Mouse (Mus musculus): ENCODE measurements around the gene S1pr4.

The S1pr4 gene

DNA sequence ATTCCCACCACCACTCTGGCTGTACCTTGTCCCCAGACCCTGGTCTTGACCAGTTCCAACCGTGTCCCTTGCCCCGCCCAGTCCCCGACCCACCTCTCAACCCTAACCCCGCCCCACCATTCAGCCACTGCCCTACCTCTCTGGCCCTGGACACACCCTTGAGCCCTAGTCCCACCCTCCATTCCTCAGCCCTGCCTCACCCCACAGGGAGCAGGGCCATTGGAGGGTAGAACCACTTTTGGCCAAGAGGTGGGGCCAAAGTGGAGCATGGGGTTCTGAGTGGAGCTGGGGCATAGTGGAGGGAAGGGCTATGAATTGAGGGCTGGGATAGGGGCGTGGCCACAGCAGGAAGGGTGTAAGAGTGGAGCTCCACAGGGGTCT lies 34.7 kb downstream of the S1pr4 start:
- DNase-seq (ENCODE audit: low spot score in 2 of 2) = no peak

DNA sequence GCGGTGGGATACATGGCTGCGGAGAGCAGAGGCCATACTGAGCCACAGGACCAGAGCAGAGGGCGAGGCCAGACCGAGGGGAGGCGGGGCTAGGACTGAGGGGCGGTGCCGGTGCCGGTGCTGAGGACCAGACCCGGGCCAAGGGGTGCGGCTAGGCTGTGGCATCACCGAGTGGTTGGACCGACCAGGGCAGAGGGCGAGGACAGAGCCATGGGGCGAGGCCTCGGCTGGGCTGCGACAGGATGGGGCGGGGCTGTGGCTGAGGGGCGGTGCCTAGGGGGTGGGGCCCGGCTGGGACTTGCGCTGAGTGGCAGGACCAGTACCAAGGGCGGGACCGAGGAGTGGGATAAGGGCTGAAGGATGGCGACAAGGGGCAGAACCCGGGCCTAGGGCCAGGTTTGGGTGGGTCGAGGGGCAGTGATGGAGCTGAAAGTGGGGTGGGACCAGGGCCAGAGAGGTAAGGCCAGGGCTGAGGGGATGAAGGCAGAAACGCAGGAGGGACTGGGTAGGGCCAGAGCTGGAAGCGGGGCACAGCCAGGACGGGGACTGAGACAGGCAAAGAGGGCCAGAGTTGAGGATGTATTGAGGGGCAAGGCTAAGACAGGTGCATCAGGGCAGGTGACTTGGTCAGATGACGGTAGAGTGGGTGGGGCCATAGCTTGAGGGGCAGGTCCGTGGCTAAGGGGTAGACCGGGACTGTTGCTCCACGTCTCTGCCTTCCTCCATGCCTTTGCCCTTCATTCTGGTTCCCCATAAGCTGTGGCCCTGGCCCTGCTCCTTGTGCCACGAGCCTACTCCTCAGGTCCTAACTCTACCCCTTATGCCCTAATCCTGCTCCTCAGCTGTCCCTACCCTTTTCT lies 35.3 kb downstream of the S1pr4 start:
- DNase-seq (ENCODE audit: low spot score in 2 of 2) = peak in 1 of 2 experiments; percentile 27

DNA sequence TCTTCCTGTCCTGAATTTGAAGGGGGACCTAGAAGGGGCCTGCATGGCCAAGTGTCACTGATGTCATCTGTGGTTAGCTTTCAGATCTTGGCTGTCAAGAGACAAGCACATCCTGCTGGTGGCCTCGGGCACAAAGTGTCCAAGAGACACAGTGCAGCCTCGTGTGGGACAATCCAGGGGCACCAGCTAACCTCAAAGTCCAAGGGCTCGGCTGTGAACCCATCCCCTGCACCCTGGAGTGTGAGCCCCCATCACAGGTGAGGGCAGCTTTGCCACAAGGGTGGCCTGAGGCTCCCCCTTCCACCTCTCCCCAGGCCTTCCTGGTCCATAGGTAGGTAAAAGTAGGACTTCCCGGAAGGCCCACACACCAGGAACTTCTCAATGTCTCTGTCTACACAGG lies 36.4 kb downstream of the S1pr4 start:
- DNase-seq (ENCODE audit: low spot score in 2 of 2) = no peak

DNA sequence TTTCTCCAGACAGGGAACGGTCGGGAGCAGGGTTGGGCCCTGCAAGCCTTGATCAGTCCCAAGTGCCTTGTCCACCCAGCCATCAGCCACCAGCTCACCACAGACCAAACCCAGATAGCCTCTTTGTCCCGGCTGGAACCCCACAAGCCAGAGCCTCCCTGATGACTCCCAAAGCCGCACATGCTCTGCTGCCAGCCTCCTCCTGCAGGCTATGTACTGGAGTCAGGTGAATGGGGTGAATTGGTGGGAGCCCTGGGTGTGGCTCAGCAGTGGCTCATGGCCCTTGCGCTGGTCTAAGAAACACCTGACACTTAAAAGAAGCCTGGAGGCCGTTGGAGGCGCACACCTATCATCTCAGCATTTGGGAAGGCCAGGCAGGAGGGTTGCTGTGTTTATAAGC lies 37.0 kb downstream of the S1pr4 start:
- DNase-seq (ENCODE audit: low spot score in 2 of 2) = no peak

DNA sequence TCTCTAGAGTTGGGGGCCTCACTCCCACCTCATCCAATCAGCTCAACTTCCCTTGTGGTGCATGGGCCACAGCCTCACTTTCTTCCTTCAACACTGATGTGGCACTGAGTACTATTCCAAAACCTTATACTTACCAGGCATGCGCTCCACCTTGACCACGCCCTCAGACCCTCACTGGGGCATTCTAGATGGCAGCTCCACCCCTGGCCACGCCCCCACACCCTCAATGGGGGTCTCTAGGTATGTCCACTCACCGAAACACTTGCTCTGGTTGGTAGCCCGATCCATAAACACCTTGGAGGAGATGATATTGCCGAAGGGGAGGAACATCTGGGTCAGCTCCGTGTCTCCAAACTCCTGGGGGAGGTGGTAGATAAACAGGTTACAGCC lies 37.5 kb downstream of the S1pr4 start:
- DNase-seq (ENCODE audit: low spot score in 2 of 2) = no peak

DNA sequence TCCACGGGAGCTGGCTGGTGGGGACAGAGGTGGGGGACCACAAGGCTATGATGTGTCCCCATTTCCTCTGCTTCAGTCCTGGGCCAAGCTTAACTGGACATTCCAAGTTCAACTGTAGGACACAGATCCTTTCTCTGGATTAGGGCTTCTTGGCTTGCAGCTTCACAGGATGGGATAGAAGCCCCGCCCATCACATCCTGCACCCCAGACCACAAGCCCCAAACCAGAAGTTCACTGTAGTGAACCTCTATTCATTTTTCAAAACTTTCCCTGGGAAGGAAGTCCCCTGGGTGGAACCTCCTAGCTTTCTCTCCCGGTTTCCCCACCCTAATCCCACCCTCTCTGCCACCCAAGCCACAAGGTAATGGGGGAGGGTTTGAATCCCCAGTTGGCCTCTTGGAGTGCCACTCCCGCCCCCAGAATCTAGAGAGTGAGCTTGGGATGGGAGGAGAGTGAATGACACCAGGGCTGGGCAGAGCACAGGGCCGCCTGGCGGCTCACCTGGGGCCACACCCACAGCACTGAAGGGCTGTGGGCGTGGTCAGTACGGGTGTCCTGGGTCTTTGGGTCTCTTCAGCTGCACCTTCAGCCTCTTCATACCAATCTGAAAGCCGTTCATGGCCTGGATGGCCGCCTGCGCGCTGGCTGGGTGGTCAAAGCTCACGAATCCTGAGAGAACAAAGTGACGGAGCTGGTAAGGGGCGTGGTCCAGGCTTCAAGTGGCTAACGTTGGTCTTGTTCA lies 38.1 kb downstream of the S1pr4 start:
- no peak for DNase-seq (ENCODE audit: low spot score in 2 of 2)

DNA sequence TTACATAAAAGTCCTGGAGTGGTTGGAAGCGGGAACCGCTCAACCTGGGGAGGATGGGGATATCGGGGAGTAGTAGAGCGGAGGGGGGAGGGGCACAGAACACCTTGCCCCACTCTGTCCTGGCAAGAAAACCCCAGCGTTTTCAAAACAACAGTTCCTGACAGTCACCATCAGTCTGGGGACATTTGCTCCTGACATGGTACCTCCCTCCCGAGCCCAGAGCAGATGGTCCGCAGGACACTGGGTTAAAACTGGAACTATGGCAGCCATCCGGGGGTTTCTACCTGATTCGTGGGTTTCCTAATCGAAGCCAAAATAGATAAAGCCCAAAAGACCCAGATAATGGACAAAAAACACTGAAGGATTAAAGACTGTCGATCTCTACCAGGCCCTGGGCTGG lies 39.0 kb downstream of the S1pr4 start:
- DNase-seq (ENCODE audit: low spot score in 2 of 2) = no peak

DNA sequence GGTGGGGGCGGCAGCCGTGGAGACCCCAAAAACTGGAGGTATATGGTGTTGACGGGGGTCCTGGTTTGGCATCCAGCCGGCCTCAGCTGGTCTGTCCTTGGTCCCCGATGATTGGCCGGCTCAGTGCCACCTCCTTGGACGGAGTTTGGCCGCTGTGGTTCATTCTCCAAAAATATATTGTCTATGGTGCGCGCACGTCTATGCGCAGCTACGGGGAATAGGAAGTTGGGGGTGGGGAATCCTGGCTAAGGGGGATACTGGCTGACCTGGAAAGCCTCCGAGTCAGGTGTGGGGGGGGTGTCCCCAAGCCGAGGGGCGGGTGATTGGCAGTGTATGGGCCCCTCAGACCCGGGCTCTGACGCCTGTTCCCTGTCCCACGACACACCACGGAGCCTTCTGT lies 39.5 kb downstream of the S1pr4 start:
- DNase-seq (ENCODE audit: low spot score in 2 of 2) = no peak

DNA sequence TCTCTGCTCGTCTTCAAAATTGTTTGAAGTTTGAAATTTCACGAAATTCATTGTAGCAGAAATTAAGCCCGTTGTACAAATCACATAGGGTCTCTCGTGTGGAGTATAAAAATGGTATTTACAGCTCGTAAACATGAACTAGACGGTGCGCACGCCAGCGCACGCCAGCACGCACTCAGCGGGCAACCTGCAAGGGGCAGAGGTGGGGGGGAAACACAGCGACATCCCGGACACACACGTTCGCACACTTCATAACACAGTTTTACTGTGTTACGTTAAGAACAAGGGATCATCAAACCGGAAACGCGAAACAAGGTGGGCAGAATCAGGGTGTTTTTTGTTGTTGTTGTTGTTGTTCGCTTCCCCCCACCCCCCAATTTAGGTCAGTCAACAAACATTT lies 40.5 kb downstream of the S1pr4 start:
- no peak for DNase-seq (ENCODE audit: low spot score in 2 of 2)

DNA sequence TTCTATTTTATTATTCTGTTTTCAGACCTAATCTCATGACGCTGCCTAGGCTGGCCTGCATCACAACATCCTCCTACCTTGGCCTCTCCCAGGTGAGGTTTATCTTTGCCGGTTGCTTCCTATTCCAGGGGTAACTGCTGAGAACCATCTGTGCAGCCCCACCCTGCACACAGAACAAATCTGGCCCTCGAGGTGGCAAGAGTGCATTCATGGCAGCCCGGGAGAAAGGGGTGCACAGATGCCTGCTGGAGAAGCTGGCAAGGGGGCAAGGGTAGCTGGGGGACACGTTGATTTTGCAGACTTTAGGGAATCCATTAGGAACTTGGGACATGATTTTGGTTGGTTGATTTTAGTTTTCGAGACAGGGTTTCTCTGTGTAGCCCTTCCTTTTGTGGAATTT lies 41.7 kb downstream of the S1pr4 start:
- DNase-seq (ENCODE audit: low spot score in 2 of 2) = no peak

DNA sequence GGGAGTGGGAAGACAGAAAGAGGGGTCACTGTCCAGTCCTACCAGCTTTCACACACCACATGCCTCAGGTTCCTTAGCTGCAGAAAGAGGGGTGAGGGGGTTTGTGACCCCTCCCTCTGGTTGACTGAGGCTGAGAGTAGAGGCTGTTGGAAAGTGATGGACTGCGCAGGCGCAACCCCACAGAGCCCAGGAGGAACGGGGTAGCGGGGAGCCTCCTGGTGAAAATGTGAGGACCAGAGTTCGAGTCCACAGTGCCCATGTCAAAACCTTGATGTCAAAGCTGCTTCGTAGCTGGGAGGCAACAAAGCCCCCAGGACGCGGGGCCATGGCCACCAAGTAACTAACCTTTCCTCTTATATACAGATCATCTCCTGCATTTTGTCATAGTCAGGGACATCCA lies 42.3 kb downstream of the S1pr4 start:
- no peak for DNase-seq (ENCODE audit: low spot score in 2 of 2)

DNA sequence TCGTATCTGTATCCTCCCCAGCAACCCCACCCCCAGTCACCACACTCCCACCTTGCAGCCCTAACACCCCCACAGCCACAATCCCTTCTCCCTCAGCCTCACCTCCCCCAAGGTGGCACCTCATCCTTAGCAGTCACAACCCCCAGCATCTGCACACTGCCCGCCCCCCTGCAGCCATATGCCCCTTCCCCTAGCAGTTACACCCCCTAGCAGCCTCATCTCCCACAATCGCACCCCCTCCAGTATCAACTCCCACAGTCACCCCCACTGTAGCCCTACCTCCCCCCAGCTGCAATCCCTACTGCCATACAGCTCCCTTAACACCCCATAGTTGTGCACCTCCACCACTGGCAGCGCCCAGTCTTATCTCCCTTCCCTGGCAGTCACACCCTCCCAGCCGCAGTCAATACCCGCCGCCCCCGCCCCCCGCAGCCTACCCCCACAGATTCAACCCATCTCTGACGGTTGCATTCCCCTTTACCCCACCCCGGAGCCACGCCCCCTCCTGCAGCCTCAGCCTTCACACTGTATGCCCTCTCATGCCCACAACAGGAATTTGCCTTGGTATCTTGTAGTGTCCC lies 42.9 kb downstream of the S1pr4 start:
- DNase-seq (ENCODE audit: low spot score in 2 of 2) = no peak

DNA sequence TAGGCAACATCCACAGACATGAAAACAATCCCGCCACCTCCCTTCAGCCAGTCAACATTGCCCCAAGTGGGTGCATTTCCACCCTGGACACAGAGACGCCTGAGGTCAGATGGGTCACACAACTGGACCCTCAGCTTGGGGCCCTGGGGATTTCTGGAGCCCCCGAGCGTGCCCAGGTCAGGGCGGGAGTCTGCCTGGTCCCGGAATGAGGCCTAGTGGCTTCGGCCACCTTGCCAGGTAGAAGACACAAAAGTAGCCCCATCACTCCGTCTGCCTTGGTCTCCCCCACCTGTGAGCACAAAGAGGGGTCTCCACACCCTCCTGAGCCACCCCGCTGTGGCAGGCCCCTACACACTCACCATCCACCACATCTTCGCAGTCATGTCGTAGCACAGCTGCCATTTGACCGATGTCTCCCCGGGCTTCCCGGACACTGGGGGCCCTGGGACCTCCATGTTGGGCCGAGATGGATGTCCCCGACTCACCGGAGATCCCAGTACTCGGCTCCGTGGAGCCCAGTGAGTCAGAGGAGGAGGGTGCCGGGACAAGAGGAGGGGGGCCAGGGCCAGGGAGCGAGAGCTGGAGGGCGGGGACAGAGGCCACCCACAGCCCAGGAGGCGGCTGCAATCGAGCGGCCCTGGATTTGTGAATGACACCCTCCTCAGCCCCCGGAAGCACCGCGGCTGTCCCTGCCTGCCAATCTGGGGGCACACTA lies 44.6 kb downstream of the S1pr4 start, which contains the start of gene Nfic:
Gene Nfic, minus strand, starts transcription at position 455 of the 715 bp plus-strand sequence.
- DNase-seq (ENCODE audit: low spot score in 2 of 2) = no peak

DNA sequence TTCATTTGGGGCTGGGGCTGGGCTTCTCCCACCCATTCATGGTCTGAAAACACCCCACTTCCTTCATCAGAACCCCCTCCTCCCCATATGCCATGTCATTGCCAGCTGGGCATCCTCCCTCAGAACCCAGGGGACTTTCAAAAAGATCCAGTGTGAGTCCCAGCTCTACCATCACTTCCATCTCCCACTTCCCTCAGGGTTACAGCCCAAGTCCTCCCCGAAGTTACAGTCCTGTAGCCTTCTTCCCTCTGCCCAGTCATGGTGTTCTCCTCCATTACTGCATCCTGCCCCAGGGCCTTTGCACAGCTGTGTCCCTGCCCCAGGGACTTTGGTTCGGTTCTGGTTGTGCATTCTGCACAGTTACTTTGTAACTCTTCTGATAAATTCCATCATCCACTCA lies 45.8 kb downstream of the S1pr4 start:
- no peak for DNase-seq (ENCODE audit: low spot score in 2 of 2)

DNA sequence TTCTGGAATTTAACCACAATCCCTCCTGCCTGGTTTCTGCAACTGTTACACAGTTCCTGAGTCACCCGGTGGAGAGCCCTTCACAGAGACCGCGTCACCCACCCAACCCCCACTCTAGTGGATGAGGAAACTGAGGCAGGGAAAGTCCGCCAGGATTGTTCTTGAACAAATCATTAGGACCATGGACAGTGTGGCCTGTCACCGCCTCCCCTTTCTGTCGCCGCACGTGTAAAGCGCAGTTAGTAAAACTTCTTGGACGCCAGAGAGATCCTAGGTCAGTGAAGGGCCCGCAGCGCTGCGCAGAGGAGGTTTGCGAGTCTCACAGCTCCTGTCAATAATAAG lies 47.0 kb downstream of the S1pr4 start:
- DNase-seq (ENCODE audit: low spot score in 2 of 2) = no peak

DNA sequence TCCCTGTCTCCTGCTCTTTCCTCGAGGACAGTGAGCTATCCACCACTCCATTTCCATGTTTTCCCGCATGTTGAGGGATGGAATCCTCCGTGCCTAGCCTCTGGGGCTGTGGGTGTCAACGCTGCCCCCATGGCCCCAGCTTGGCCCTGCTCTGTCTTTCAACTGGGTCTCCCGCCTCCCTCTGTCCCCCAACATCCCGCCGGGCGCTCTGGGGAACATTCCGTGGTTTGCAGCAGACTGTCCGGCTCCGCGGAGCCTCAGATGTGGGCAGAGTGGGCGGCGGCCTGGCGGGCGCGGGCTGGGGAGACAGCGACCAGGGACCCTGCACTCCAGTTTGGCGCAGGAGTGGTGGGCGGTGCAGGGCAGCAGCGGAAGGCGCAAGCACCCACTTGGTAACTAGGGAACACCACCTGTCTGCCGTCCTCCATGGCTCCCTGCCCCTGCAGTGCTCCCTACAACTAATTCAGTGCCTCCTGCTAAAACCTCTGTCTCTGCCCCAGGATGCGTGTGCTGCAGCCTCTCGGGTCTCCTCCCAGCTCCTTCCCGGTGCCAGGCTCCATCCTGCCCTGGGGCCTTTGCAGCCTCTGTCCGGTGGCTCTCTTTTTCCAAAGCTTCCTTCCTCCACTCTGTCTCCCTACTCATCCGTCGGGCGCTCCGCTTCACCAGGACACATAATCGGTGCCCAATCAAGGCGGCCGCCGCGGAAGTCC lies 47.5 kb downstream of the S1pr4 start:
- DNase-seq (ENCODE audit: low spot score in 2 of 2) = no peak

DNA sequence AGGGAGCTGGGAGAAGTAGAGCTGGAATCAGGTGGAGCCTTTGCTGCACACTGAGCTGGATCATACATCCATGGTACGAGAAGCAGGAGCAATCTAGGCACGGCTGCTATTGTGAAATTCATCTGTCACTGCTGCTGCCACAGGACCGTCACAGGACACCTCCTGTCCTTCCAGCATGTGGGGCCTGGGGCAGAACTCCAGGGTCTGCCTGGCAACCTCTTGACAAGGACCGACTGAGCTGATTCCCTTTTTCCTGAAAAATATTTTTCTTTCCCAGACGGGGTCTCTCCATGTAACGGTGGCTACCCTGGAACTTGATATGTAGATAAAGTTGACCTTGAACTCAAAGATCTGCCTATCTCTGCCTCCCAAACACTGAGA lies 48.6 kb downstream of the S1pr4 start:
- no peak for DNase-seq (ENCODE audit: low spot score in 2 of 2)

DNA sequence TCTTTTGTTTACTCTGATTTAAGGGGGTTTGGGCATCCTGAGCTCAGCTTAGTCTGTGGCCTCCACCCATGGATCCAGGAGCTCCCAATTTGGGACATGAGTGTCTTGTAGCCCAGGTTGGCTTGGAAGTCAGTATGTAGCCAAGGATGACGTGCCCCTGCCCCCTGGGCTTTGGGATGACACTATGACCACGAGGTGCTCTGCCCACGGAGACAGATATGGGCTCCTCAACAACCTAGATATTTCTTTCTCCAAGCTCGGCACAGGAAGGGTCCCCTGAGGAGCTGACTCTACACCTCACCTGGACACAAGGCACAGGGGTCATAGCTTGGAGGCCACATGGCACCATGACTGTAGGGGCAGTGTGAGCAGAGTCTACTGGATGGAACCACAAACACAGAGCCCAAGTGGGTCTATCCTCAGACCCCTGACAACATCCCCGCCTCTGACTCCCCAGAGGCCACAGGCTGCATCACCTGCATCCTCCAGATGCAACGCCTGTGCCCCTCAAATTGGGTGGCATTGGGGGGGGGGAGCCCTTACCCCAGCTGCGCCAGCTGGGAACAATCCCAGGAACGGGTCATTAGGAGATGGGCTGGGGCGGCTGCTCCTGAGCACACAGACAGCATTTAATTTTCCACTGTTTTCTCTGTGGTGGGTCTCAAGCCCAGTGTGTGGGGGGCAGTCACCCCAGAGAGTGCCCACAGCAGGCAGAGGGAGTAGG lies 49.1 kb downstream of the S1pr4 start:
- no peak for DNase-seq (ENCODE audit: low spot score in 2 of 2)

DNA sequence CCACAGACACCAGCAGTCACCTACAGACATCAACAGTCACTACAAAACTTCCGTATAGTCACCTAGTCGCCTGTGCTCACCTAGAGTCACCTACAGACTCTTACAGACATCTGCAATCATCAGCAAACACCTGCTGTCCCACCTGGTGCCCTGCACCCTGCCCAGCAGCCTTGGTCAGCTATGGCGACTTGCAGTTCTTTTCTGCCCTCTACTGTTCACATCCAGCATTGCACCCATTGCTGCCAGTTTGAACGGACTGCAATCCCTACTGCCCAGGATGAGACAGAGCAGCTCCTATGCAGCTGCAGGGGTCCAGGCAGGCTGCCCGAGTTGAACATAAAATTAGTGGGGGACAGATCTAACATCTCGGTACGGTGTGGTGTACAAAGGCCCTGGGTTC lies 49.8 kb downstream of the S1pr4 start:
- peak; percentile 66 to 68 for DNase-seq (ENCODE audit: low spot score in 2 of 2)
